In the genomic region with DNA sequence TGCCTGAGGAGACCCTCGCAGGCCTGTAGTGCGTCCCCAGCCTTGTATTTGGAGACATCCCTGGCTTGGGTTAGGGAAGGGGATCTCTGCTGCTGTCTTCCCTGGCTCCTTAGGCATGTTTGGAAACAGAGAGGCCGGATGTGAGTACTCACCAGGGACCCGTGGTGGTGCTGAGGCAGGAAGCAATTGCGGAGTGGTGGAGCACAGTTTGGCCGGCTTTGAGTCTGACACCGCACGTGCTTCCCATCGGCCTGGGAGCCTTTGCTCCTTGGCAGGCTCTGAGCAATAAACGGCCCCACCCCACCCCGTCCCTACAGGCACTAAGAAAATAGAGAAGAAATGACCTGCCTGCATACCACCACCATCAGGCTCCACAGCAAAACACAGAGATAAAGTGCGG, we compare ENCODE assay signal across 12 mouse cellular contexts. TPM values are rescaled to one million over a fixed set of nuclear protein-coding genes. Genes with fewer than 3 reads are reported as not detected.
A peak's percentile ranks its signal among the peaks of the same experiment; 100 is the strongest.
DNase-seq lines count a peak whose midpoint lies in the region; ATAC-seq and TF ChIP-seq lines count a peak whose summit lies in the region.
"Had no signal": no experiment of that assay in that cellular context is flagged by ENCODE, and none has a peak within 500 bp of the region (broad histone marks: within the 10 kb centered on the region; RNA-seq: fewer than 3 reads in every experiment).

No protein-coding gene starts in this region.

- ATAC-seq in embryonic facial prominence, embryonic 14.5 days (ENCODE audit: low read depth): 0 out of 2 replicates have a peak, but pooled peaks have one; percentile 6
- ATAC-seq in heart, embryonic 13.5 days (ENCODE audit: extremely low read depth, insufficient number of reproducible peaks, low FRiP score, low TSS enrichment): no peak

- peak overlapping the region; percentile 75; the same call in 1 of the 2 replicates for H3K27ac ChIP-seq in layer of hippocampus, adult 2 months
- peak overlapping the region; percentile 70 for H3K27ac ChIP-seq in embryonic facial prominence, embryonic 14.5 days (replicated peaks; ENCODE audit: low read depth, low read length)
- peak overlapping the region; percentile 45; the same call in 1 of the 2 replicates for H3K27ac ChIP-seq in heart, embryonic 13.5 days (replicated peaks)
- H3K27ac ChIP-seq: liver, embryonic 14.5 days had no signal

- DNase-seq in layer of hippocampus, adult 2 months (ENCODE audit: low spot score in 2 of 2): no peak
- no peak for DNase-seq in layer of hippocampus, postnatal 36 days
- peak; percentile 73 for DNase-seq in embryonic facial prominence, embryonic 14.5 days (ENCODE audit: low spot score)
- DNase-seq in kidney, postnatal 4 days: peak; percentile 51 to 59
- DNase-seq in frontal cortex, postnatal 36 days (ENCODE audit: low spot score in 2 of 2): no peak
- DNase-seq in c-Kit-positive CD71-positive TER-119-positive erythroid progenitor cells, embryonic 14.5 days (ENCODE audit: low spot score): no peak
- DNase-seq in cerebellum, adult 11-12 months: no peak
- DNase-seq: layer of hippocampus, adult 9-11 months; right cerebral cortex, adult 18-20 months; thymus, postnatal 36 days had no signal

- TF ChIP-seq CTCF in layer of hippocampus, adult 2 months (conservative IDR thresholded peaks at IDR 0.05): no peak

- H3K36me3 ChIP-seq in embryonic facial prominence, embryonic 14.5 days (ENCODE audit: control insufficient read depth, insufficient read depth, low read length): peaks cover 39% of the 10 kb centered on the region
- peaks cover 70% of the 10 kb centered on the region for H3K36me3 ChIP-seq in heart, embryonic 13.5 days

- H3K27me3 ChIP-seq in embryonic facial prominence, embryonic 14.5 days (replicated peaks; ENCODE audit: control insufficient read depth, insufficient read depth, low read length): no peaks in the 10 kb centered on the region
- H3K27me3 ChIP-seq in heart, embryonic 13.5 days (replicated peaks): no peaks in the 10 kb centered on the region

- 47% methylated on average over 11 of the region's 12 CpGs for WGBS in embryonic facial prominence, embryonic 14.5 days
- 63% methylated on average over 12 of the region's 12 CpGs for WGBS in heart, embryonic 13.5 days

- H3K9ac ChIP-seq in embryonic facial prominence, embryonic 14.5 days (ENCODE audit: low read depth, low read length): no peak overlapping the region
- no peak overlapping the region for H3K9ac ChIP-seq in heart, embryonic 13.5 days
- H3K9ac ChIP-seq: liver, embryonic 14.5 days had no signal

- no peak overlapping the region for H3K4me2 ChIP-seq in embryonic facial prominence, embryonic 14.5 days (ENCODE audit: low read depth, low read length)
- H3K4me2 ChIP-seq in heart, embryonic 13.5 days: no peak overlapping the region

- H3K4me3 ChIP-seq in layer of hippocampus, adult 2 months: no peak overlapping the region
- no peak overlapping the region for H3K4me3 ChIP-seq in embryonic facial prominence, embryonic 14.5 days (ENCODE audit: low read depth, low read length)
- H3K4me3 ChIP-seq in heart, embryonic 13.5 days: no peak overlapping the region

- H3K9me3 ChIP-seq in embryonic facial prominence, embryonic 14.5 days (ENCODE audit: control insufficient read depth, low read length): no peaks in the 10 kb centered on the region
- no peaks in the 10 kb centered on the region for H3K9me3 ChIP-seq in heart, embryonic 13.5 days

- H3K4me1 ChIP-seq in embryonic facial prominence, embryonic 14.5 days (ENCODE audit: control insufficient read depth, insufficient read depth, low read length): peaks cover 4% of the 10 kb centered on the region; the same call in 1 of the 2 replicates
- peaks cover 47% of the 10 kb centered on the region for H3K4me1 ChIP-seq in heart, embryonic 13.5 days

RNA-seq across cellular contexts. Expression of a gene that starts 18.0 kb away (rescaled TPM):
- total RNA-seq in layer of hippocampus, adult 2 months (2021): 10 to 100 TPM; 17.4 to 18.4 TPM
- total RNA-seq in layer of hippocampus, postnatal 36 days (2021): 10 to 100 TPM; 18.0 to 19.7 TPM
- polyA plus RNA-seq in embryonic facial prominence, embryonic 14.5 days (2014; fragmentation: Nextera tagmentation; extraction: Ambion mirVana): 34.8 and 35.1 TPM in 2 replicates
- polyA plus RNA-seq in heart, embryonic 13.5 days (2015; fragmentation: Nextera tagmentation; extraction: Ambion mirVana): 24.2 and 26.2 TPM in 2 replicates

RNA-seq across cellular contexts. Expression of a gene that starts 18.3 kb away (rescaled TPM):
- not detected for total RNA-seq in layer of hippocampus, adult 2 months (2021)
- total RNA-seq in layer of hippocampus, postnatal 36 days (2021): not detected
- 1.7 and 2.7 TPM in 2 replicates for polyA plus RNA-seq in embryonic facial prominence, embryonic 14.5 days (2014; fragmentation: Nextera tagmentation; extraction: Ambion mirVana)
- 0.49 and 0.73 TPM in 2 replicates for polyA plus RNA-seq in heart, embryonic 13.5 days (2015; fragmentation: Nextera tagmentation; extraction: Ambion mirVana)
- polyA plus RNA-seq: liver, embryonic 14.5 days had no signal

RNA-seq across cellular contexts. Expression of a gene that starts 45.4 kb away (rescaled TPM):
- total RNA-seq in layer of hippocampus, adult 2 months (2021): 1 to 10 TPM; 7.2 to 8.9 TPM
- 1 to 10 TPM; 9.1 to 9.2 TPM for total RNA-seq in layer of hippocampus, postnatal 36 days (2021)
- polyA plus RNA-seq in embryonic facial prominence, embryonic 14.5 days (2014; fragmentation: Nextera tagmentation; extraction: Ambion mirVana): 7.8 and 8.2 TPM in 2 replicates
- 6.6 TPM in 2 replicates for polyA plus RNA-seq in heart, embryonic 13.5 days (2015; fragmentation: Nextera tagmentation; extraction: Ambion mirVana)

RNA-seq across cellular contexts. Expression of a gene that starts 54.5 kb away (rescaled TPM):
- 10 to 100 TPM; 54.9 to 56.8 TPM for total RNA-seq in layer of hippocampus, adult 2 months (2021)
- total RNA-seq in layer of hippocampus, postnatal 36 days (2021): 10 to 100 TPM; 54.7 to 56.3 TPM
- polyA plus RNA-seq in embryonic facial prominence, embryonic 14.5 days (2014; fragmentation: Nextera tagmentation; extraction: Ambion mirVana): 78.0 and 81.0 TPM in 2 replicates
- 61.8 and 63.2 TPM in 2 replicates for polyA plus RNA-seq in heart, embryonic 13.5 days (2015; fragmentation: Nextera tagmentation; extraction: Ambion mirVana)

Comparison
In these comparisons a context has a peak if more than half of its experiments do, and no peak if none do; other contexts are left out.
1. DNase-seq: peak in embryonic facial prominence, embryonic 14.5 days (single experiment) and kidney, postnatal 4 days (2 of 2); none in layer of hippocampus, adult 2 months (0 of 2), layer of hippocampus, postnatal 36 days (0 of 2), frontal cortex, postnatal 36 days (0 of 2), c-Kit-positive CD71-positive TER-119-positive erythroid progenitor cells, embryonic 14.5 days (single experiment) and cerebellum, adult 11-12 months (single experiment).
2. Peak in every context shown above with its lines, with median percentiles within 50 percentile points of each other: H3K27ac ChIP-seq.